Mouse (Mus musculus) C2C12 (cell line): ENCODE data around the gene Tollip. TPM values are rescaled to one million over a fixed set of nuclear protein-coding genes. Genes with fewer than 3 reads are reported as not detected.

ENCODE experiments used
- H3K27me3 ChIP-seq: one replicate; pipeline ENCODE4 v1.6.1; 2011; ENCODE audit not compliant: control insufficient read depth, insufficient read depth, insufficient read length
- H3K36me3 ChIP-seq: one replicate; pipeline ENCODE4 v1.6.1; 2011; ENCODE audit not compliant: control insufficient read depth, insufficient read depth
- H3K4me3 ChIP-seq: one replicate; pipeline ENCODE4 v1.5.1; 2011; ENCODE audit warnings: mild to moderate bottlenecking, control low read depth; ENCODE audit not compliant: poor library complexity, insufficient read depth, severe bottlenecking
- H3K79me2 ChIP-seq: one replicate; pipeline ENCODE4 v1.6.1; 2011; ENCODE audit not compliant: control insufficient read depth, insufficient read depth
- H3K79me3 ChIP-seq: one replicate; pipeline ENCODE4 v1.6.1; 2011; ENCODE audit warnings: low read depth, control low read depth
- H3ac ChIP-seq: one replicate; pipeline ENCODE3; 2011; ENCODE audit warnings: low read depth; ENCODE audit not compliant: control insufficient read depth, insufficient read length
- CEBPB ChIP-seq: IDR thresholded peaks from one replicate; pipeline ENCODE4 v1.6.1; 2011; ENCODE audit warnings: low read depth, mild to moderate bottlenecking, control low read depth, moderate library complexity
- CTCF ChIP-seq: IDR thresholded peaks from one replicate; pipeline ENCODE4 v1.5.1; 2011; ENCODE audit not compliant: control insufficient read depth, insufficient read depth, insufficient read length
- FOSL1 ChIP-seq: IDR thresholded peaks from one replicate; pipeline ENCODE4 v1.8.0; 2011; ENCODE audit warnings: mild to moderate bottlenecking, low read length; ENCODE audit not compliant: poor library complexity, insufficient read depth, severe bottlenecking
- MAX ChIP-seq: IDR thresholded peaks from one replicate; pipeline ENCODE4 v1.6.1; 2011; ENCODE audit warnings: mild to moderate bottlenecking, control low read depth
- MYOD1 ChIP-seq: IDR thresholded peaks from one replicate; pipeline ENCODE4 v1.6.1; 2011; ENCODE audit warnings: low read depth; ENCODE audit not compliant: control insufficient read depth, insufficient read length
- MYOG ChIP-seq: IDR thresholded peaks from one replicate; pipeline ENCODE4 v1.6.1; 2011; ENCODE audit not compliant: control insufficient read depth, insufficient read length; ENCODE audit errors: extremely low read depth
- USF1 ChIP-seq: IDR thresholded peaks from one replicate; pipeline ENCODE4 v1.6.1; 2011; ENCODE audit warnings: low read depth, mild to moderate bottlenecking, control low read depth, moderate library complexity
- polyA plus RNA-seq: library from polyadenylated mRNA; unstranded; fragments of >200 nt; fragmentation: generic; extraction: Trizol; gene quantifications from one replicate; pipeline ENCODE4 v1.2.1, GENCODE M21; 2012; ENCODE audit warnings: missing spikeins

Tollip gene
- polyA plus RNA-seq, 1 experiment, result 29.5 TPM

DNA sequence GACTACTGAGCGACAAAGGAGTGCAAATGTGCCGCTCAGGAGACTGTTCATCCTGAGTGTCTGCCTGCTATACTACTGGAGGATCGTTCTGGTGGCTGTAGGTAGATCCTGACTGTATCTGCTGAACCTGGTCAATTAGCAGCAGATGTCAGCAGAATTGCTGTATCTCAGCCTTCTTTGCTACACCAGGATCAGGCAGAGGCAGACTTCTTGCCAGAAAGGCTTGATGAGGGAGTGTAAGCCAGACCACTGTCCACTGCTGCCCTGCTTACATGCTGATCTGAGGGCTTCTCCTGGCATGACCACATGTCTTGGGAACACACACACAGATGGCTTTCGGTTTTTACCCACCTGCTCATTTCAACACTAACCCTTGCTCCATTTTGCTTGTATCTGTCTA lies 33.5 kb upstream of the Tollip start:
- Histone ChIP-seq H3K36me3 (no peaks in the 10 kb centered on the region), H3K4me3 (no peak overlapping the region), H3K79me3 (no peaks in the 10 kb centered on the region), H3ac (no peak overlapping the region), H3K27me3 (peaks cover 74% of the 10 kb centered on the region), H3K79me2 (no peaks in the 10 kb centered on the region)
- TF ChIP-seq CEBPB (no peak), USF1 (no peak), CTCF (no peak), FOSL1 (no peak), MYOD1 (no peak), MYOG (no peak), MAX (no peak)

GRCm38 (mm10) chr7:141950104-141951013 lies 32.1 kb upstream of the Tollip start:
- no peak overlapping the region for H3ac ChIP-seq
- no peaks in the 10 kb centered on the region for H3K36me3 ChIP-seq
- TF ChIP-seq CTCF (no peak), FOSL1 (no peak), MYOG (no peak), MAX (no peak), CEBPB (no peak), USF1 (no peak), MYOD1 (no peak)
- H3K79me3 ChIP-seq, result no peaks in the 10 kb centered on the region
- H3K27me3 ChIP-seq, result peaks cover 83% of the 10 kb centered on the region
- no peaks in the 10 kb centered on the region for H3K79me2 ChIP-seq
- no peak overlapping the region for H3K4me3 ChIP-seq

DNA sequence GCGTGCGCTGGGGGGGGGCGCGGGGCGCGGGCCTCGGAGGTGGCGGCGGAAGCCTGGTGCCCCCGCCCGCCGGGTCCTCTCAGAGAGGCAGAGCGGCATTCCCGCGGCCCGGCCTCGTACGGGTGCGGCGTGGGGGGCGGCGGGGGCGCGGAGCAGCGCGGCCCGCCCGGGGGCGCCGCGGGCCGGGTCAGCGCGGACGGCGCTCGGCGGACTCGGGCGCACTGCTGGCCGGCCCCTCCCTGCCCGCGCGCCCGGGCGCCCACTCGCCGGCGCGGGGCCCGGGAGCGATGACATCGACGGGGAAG lies 31.4 kb upstream of the Tollip start:
- H3K79me2 ChIP-seq, result no peaks in the 10 kb centered on the region
- peaks cover 85% of the 10 kb centered on the region for H3K27me3 ChIP-seq
- no peaks in the 10 kb centered on the region for H3K36me3 ChIP-seq
- H3ac ChIP-seq, result no peak overlapping the region
- H3K4me3 ChIP-seq, result no peak overlapping the region
- H3K79me3 ChIP-seq, result no peaks in the 10 kb centered on the region
- TF ChIP-seq MYOD1 (no peak), MYOG (no peak), MAX (no peak), CTCF (no peak), FOSL1 (no peak), CEBPB (no peak), USF1 (no peak)

DNA sequence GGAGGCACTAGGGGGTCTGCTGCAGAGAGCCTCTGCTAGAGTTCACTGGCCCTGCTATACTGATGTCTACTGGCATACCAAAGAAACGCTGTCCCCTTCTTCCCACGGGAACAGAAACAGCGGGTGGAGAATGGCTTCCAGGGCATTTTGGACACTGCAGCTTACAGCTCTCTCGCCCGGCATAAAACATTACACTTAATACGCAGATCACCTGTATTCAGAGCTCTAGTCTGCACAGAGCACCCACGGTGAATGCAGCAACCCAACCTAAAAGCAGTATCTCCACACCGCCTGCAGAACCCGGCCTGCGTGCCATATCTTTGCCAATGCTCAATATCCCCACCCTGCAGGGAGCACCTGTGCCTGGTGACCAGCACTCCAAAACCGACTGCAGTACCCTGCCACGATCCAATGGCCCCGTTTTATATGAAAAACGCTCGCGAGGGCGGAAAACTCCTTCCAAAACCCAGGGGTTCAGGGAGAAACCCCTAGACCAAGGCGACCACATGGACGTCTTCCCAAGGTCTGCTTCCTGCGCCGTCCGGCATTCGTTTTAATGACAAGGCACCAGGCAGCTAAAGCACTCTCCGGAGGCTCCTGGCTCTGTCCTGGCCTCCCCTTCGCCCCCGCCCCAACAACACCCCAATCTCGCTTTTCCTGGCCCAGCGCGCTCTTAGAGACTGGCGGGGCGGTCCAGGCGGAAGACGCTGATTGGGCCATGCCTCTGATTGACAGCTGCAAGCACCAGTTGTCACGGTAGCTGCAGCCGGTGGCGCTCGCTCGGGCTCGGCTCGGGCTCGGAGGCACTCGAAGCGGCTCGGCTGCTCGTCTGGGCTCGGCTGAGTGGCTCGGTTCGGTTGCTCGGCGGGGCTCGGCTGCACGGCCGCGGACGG lies 30.8 kb upstream of the Tollip start, which contains the start of gene Brsk2:
TSS of gene Brsk2 (plus strand) at position 846 of the 893 bp plus-strand sequence.
- H3K79me2 ChIP-seq, result no peaks in the 10 kb centered on the region
- no peak within 1 kb of the TSS for H3K4me3 ChIP-seq
- H3K36me3 ChIP-seq, result no peaks in the 10 kb centered on the region
- H3K79me3 ChIP-seq, result no peaks in the 10 kb centered on the region
- TF ChIP-seq MYOD1, result no peak
- TF ChIP-seq CEBPB, result no peak
- TF ChIP-seq FOSL1, result no peak
- no peak for TF ChIP-seq MYOG
- no peak for TF ChIP-seq USF1
- TF ChIP-seq MAX, result no peak
- no peak for TF ChIP-seq CTCF
- peaks cover 79% of the 10 kb centered on the region for H3K27me3 ChIP-seq
- no peak within 1 kb of the TSS for H3ac ChIP-seq

DNA sequence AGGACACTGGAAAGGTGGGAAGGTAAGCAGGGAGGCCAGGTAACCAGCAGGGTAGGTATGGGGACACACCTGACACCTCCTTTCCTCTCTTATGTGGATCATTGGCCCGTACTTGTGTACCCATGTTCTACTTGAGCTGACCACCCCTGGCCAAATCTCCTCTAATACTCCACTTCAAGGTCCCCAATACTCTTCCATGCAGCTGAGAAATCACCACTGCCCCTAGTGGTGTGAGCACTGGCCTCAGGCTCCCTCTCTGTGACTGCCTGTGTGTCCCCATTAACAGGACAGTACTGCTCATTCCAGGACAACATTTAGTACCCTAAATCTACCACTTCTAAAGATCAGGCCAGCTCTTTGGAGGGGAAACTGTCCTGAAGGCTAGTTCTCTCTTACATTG lies 29.7 kb upstream of the Tollip start:
- Histone ChIP-seq H3ac (no peak overlapping the region), H3K27me3 (peaks cover 74% of the 10 kb centered on the region), H3K4me3 (no peak overlapping the region), H3K79me2 (no peaks in the 10 kb centered on the region), H3K36me3 (no peaks in the 10 kb centered on the region), H3K79me3 (no peaks in the 10 kb centered on the region)
- TF ChIP-seq CEBPB (no peak), MYOD1 (no peak), MYOG (no peak)
